Mouse (Mus musculus) spleen, postnatal 4 days (tissue): Measurements from ENCODE around the gene Wfikkn1.
A peak's percentile ranks its signal among the peaks of the same experiment; 100 is the strongest.

Experiments
- DNase-seq, 2 experiments: peaks; one replicate each; pipeline ENCODE4 v3.0.0; 2022; ENCODE audit warnings: low spot score in 2 of 2

Gene Wfikkn1

GRCm38 (mm10) chr17:25880196-25880910 lies at the start of gene Wfikkn1:
Wfikkn1 (minus strand) TSS chr17:25880858.
- no peak for DNase-seq

- DNase-seq = no peak
These were observed 44.7 kb upstream of the Wfikkn1 start for GRCm38 (mm10) chr17:25925348-25925747.

GRCm38 (mm10) chr17:25922120-25922519 lies 41.5 kb upstream of the Wfikkn1 start:
- no peak for DNase-seq

DNA sequence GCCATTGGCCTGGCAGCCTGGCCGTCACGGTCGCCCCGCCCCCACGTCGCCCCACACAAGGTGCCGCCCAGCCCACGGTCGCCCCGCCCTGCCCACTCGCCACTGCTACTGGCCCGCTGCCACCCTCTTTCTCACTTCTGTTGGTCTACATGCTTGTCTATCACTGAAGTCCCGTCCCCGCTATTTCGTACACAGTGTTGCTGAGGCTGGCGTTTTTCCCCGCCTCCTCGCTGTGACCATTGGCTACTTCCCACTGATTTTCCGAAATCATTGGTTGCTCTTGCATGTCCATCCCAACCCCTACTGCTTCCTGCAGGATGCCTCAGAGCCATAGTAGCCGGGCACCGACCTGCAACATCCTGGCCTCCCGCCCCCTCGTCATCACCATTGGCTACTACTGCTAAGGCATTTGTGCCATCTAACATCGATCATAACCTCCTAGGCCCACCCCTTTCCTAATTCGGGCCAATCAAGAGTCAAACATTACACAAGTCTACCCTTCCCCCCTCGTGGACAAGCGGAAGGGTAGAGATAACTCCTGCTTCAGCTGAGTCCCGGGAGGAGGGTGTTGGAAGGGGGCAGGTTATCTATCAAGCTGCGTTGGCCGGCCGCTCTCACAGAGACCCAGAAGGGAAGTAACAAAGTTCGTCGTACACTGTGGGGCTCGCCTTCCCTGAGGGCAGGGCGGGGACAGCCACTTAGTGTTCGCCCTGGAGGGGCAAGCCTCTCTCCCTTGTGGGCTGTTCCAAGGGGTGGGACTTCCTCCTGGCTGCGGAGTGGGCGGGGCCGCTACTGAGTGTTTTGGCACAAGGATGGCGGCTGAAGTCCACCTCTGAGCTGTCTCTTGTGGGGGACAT lies 39.4 kb upstream of the Wfikkn1 start:
- DNase-seq = peak; percentile 100

DNA sequence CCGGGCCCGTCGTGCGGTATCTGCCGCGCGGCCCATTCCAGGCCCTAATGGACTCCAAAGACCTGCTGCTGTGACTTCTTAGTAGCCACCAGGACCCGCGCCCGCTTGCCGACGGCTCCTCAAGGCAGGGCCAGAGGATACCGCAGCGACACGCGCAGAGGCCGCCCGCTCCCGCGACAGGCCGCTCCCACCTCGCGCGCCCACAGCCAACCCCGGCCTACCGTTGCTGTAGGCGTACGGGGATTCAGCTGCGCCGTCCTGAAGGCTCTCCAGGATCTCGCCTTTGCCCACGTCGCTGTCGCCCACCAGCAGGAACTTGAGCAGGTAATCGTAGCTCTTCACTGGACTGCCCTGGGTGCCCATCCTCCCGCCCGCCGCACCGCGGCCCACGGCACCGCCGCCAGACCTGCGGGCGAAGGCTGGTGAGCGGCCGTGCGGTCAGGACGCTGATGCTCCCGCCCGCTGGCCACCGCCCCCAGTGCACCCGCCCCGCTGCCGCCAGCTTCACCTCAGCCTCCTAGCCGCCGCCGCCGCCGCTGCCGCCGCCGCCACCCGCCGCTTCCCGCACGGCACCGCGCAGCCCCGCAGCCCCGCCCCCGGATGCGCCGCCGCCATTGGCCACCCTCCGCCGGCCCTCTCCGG lies 38.6 kb upstream of the Wfikkn1 start, which contains the start of gene Rab40c:
TSS of gene Rab40c (minus strand) at position 584 of the 642 bp plus-strand sequence.
- peak in 1 of 2 experiments; percentile 59 for DNase-seq

GRCm38 (mm10) chr17:25918037-25918750 lies 37.5 kb upstream of the Wfikkn1 start:
- no peak for DNase-seq

GRCm38 (mm10) chr17:25916931-25917647 lies 36.4 kb upstream of the Wfikkn1 start:
- DNase-seq = no peak

- no peak for DNase-seq
These were observed 33.6 kb upstream of the Wfikkn1 start for GRCm38 (mm10) chr17:25914295-25914694.

GRCm38 (mm10) chr17:25913877-25914275 lies 33.2 kb upstream of the Wfikkn1 start:
- DNase-seq = no peak

DNA sequence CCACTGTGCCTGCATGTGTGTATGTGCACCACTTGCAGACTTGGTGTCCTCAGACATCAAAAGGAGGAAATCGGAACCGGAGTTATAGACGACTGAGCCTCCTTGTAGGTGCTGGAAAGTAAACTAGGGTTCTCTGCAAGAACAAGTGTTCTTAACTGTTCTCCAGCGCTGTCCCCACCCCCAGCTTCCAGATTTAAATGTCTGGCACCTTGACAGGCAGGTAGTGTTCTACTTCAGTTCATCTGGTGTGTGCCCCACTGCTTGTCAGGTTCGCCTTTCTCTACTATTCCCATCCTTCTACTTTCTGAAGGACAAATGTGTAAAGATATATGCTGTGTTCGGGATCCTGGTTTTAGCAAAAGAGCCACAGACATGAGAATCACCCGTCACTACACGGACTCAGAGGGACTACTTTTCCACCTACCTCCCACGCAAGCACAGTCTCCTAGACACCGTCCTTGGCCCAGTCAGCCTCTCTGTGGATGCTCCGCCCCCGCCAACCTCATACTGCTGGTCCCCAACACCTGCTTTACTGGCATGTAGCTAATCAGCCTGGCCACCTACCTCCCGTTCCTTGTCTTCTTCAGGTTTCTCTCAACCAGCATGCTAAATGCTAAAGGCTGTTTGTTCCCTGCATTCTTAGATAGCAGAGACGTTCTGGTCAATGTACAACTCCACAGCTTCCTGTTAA lies 32.7 kb upstream of the Wfikkn1 start:
- DNase-seq = no peak

- DNase-seq = no peak
These were observed 31.2 kb upstream of the Wfikkn1 start for GRCm38 (mm10) chr17:25911816-25912215.

DNA sequence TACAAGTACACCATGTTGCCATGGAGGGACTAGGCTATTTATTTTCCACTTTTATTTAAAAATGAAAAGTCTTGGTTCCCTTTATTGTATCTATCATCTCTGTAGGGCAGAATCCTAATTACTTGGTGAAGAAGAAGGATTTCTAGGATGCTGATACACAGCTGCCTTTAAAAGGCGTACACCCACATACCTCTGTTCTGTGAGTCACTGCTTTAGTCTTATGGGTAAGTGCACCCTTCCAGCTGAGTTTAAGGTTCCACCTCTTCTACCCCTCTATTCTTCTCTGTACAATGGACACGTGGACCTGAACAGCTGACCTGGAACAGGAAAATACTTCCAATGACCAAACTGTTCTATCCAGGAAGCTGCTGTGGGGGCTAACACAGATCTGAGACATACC lies 27.0 kb upstream of the Wfikkn1 start:
- no peak for DNase-seq

- no peak for DNase-seq
These were observed 22.4 kb upstream of the Wfikkn1 start for GRCm38 (mm10) chr17:25903061-25903460.

DNA sequence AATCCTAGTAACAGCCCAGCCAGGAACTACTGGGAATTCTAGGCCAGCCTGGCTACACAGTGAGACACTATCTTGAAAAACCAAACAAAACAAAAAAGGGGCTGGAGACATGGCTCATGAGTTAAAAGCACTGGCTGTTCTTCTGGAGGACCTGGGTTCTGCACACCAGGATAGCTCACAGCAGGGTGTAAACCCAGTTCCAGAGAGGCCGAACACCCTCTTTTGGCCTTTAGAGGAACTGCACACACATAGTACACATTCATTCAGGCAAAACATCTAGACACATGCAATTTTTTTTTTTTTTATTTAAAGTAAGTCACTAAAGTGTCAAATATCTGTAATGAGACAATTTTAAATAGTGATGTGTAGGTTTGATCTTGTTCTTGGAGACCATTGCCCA lies 19.5 kb upstream of the Wfikkn1 start:
- DNase-seq = no peak

DNA sequence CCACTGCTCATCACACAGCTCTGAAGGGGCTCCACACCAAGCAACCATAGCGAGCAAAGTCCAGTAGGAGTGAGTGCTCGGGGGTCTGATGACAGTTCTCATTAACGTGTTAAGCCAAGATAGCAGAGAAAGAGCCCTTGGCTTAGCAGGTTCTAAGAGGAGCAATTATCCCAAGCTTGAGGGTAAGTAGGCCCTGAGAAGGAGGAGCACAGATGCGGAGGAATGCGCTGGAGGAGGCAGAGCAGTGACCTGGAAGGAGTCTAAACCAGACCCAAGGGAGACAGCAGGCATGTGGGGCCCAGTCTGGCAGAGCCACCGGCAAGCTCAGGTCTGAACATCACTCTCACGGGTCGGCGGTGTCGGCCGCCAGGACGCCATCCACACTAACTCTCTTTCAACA lies 15.2 kb upstream of the Wfikkn1 start:
- no peak for DNase-seq

GRCm38 (mm10) chr17:25895415-25895814 lies 14.8 kb upstream of the Wfikkn1 start:
- no peak for DNase-seq

- DNase-seq = peak; percentile 68 to 83
These were observed 13.4 kb upstream of the Wfikkn1 start for GRCm38 (mm10) chr17:25893975-25894617.

- DNase-seq = no peak
These were observed 8.2 kb upstream of the Wfikkn1 start for GRCm38 (mm10) chr17:25888837-25889236.

DNA sequence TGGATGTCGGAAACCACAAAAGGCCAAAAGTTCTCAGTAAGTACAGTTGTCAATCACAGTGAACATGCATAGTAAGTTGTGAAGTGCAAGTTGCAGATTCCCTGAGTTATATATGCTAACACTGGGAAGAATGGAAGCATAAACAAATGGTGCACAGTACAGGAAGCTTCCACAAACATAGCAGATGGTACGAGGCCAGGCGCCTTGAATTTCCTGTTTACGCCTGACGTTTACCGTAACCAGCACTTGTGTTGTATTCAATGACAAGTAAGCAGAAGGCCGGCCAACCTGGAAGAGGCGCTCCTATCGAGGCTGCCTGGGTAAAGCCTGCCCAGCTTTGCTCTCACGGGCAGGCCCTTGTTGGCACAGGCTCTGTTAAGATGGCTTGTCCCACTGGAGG lies 6.8 kb upstream of the Wfikkn1 start:
- no peak for DNase-seq

DNA sequence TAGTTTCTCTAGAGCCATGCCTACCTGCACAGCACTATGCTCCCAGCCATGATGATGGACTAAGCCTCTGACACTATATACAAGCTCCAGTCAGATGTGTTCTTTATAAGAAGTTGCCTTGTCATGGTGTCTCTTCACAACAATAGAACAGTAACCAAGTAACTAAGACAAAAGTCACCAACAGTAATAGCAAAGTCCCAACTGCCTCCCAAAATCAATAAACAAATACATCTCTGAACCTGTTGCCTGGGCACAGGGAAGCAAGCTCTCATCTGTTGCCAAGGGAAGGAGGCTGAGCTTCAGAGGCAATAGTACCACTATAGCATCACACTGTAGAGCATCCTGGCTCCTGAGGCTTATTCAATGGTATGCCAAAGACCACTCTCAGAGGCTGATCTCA lies 6.1 kb upstream of the Wfikkn1 start:
- no peak for DNase-seq
